Mouse (Mus musculus): ENCODE results near the gene Setd7. TPM values are rescaled to one million over a fixed set of nuclear protein-coding genes. Genes with fewer than 3 reads are reported as not detected.
A peak's percentile ranks its signal among the peaks of the same experiment; 100 is the strongest.

Setd7 gene
- total and polyA plus RNA-seq, 3 experiments, result 11.3 to 37.9 (median 15.3) TPM

DNA sequence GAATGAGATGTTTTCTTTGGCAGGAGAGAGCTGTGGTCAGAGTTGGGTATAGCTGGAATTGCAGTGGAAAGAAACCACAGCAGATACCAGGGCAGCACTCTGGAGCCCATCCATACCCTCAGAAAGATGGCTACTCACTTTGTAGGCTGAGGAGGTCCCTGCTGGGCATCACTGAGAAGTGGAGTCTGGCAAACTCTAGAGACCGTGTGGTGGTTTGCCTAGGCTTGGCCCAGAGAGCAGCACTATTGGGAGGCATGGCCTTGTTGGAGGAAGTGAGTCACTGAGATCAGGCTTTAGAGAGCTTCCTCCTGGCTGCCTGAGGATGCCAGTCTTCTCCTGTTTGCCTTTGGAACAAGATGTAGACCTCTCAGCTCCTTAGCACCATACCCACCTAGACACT lies 32.8 kb upstream of the Setd7 start:
- Histone ChIP-seq H3K79me2 (ENCODE audit: control insufficient read depth, insufficient read depth, low read length, poor library complexity) (no peaks in the 10 kb centered on the region), H3K9ac (ENCODE audit: control insufficient read depth, low read depth, low read length, poor library complexity, severe bottlenecking) (no peak overlapping the region), H3K4me3 (ENCODE audit: control insufficient read depth in 1 of 2, insufficient read depth in 1 of 2, low read depth in 2 of 2, low read length in 2 of 2) (no peak overlapping the region), H3K9me3 (replicated peaks; ENCODE audit: insufficient read depth, low read length) (no peaks in the 10 kb centered on the region), H3K27ac (ENCODE audit: control insufficient read depth, low read depth, low read length) (no peak overlapping the region), H3K27me3 (ENCODE audit: control insufficient read depth in 1 of 2, insufficient read depth in 2 of 2, low read length in 2 of 2) (peaks cover 0 to 5% of the 10 kb centered on the region in 2 experiments; a peak in 2 of 4 replicates), H3K36me3 (ENCODE audit: control insufficient read depth in 1 of 2, insufficient read depth in 2 of 2, low read length in 2 of 2) (no peaks in the 10 kb centered on the region), H3K4me1 (ENCODE audit: control insufficient read depth in 1 of 2, insufficient read depth in 2 of 2, low read length in 2 of 2) (no peaks in the 10 kb centered on the region)
- peak; percentile 40 for DNase-seq (ENCODE audit: low read depth, low spot score)
- TF ChIP-seq ETS1 (IDR thresholded peaks at IDR 0.05; ENCODE audit: low read depth, low read length) (no peak), SMC3 (IDR thresholded peaks at IDR 0.05; ENCODE audit: low read depth, low read length) (no peak), ZC3H11A (IDR thresholded peaks at IDR 0.05; ENCODE audit: low read depth, low read length) (no peak), MAZ (IDR thresholded peaks at IDR 0.05; ENCODE audit: low read depth, low read length) (no peak), CHD1 (IDR thresholded peaks at IDR 0.05; ENCODE audit: low read depth, low read length) (no peak), MYB (IDR thresholded peaks at IDR 0.05; ENCODE audit: low read depth, low read length) (no peak), GABPA (IDR thresholded peaks at IDR 0.05; ENCODE audit: low read depth, low read length) (no peak), MXI1 (IDR thresholded peaks at IDR 0.05; ENCODE audit: low read depth, low read length) (no peak), POLR2A (IDR thresholded peaks at IDR 0.05; ENCODE audit: control insufficient read depth in 1 of 2, insufficient read depth in 1 of 2, low read depth in 1 of 2, low read length in 2 of 2, poor library complexity in 1 of 2) (no peak), MEF2A (IDR thresholded peaks at IDR 0.05; ENCODE audit: extremely low read depth, insufficient replicate concordance, low read depth, low read length, poor library complexity, severe bottlenecking) (no peak), CHD2 (IDR thresholded peaks at IDR 0.05; ENCODE audit: low read length) (no peak)

DNA sequence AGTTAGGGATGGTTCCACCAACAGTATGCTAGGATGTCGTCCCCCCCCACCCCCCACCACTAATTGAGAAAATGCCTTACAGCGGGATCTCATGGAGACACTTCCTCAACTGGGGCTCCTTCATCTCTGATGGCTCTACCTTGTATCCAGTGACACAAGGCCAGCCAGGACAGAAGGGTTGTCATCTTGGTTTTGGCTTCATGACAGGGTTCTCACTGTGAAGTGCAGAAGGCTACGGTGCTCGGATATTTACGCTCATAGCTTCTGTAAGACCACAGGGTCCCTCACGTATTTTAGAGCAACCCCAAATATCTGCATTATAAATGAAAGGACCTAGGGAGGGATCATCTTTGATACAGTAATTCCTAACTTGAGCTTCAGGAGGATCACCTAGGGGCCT lies 30.9 kb upstream of the Setd7 start:
- Histone ChIP-seq H3K79me2 (ENCODE audit: control insufficient read depth, insufficient read depth, low read length, poor library complexity) (no peaks in the 10 kb centered on the region), H3K36me3 (ENCODE audit: control insufficient read depth in 1 of 2, insufficient read depth in 2 of 2, low read length in 2 of 2) (no peaks in the 10 kb centered on the region), H3K27ac (ENCODE audit: control insufficient read depth, low read depth, low read length) (no peak overlapping the region), H3K9me3 (replicated peaks; ENCODE audit: insufficient read depth, low read length) (no peaks in the 10 kb centered on the region), H3K4me3 (ENCODE audit: control insufficient read depth in 1 of 2, insufficient read depth in 1 of 2, low read depth in 2 of 2, low read length in 2 of 2) (no peak overlapping the region), H3K4me1 (ENCODE audit: control insufficient read depth in 1 of 2, insufficient read depth in 2 of 2, low read length in 2 of 2) (no peaks in the 10 kb centered on the region), H3K9ac (ENCODE audit: control insufficient read depth, low read depth, low read length, poor library complexity, severe bottlenecking) (no peak overlapping the region), H3K27me3 (ENCODE audit: control insufficient read depth in 1 of 2, insufficient read depth in 2 of 2, low read length in 2 of 2) (no peaks in the 10 kb centered on the region)
- no peak for TF ChIP-seq POLR2AphosphoS5 (IDR thresholded peaks at IDR 0.05; ENCODE audit: borderline replicate concordance, low read depth, low read length)
- no peak for TF ChIP-seq MAX (IDR thresholded peaks at IDR 0.05; ENCODE audit: low read length)
- TF ChIP-seq ZNF384 (IDR thresholded peaks at IDR 0.05; ENCODE audit: low read depth, low read length), result no peak
- TF ChIP-seq MAFK (IDR thresholded peaks at IDR 0.05; ENCODE audit: borderline replicate concordance, low read depth, low read length), result no peak
- no peak for TF ChIP-seq ZC3H11A (IDR thresholded peaks at IDR 0.05; ENCODE audit: low read depth, low read length)
- TF ChIP-seq ZMIZ1 (IDR thresholded peaks at IDR 0.05; ENCODE audit: low read depth, low read length), result no peak
- no peak for TF ChIP-seq ELF1 (IDR thresholded peaks at IDR 0.05; ENCODE audit: low read depth, low read length)
- TF ChIP-seq CTCF (IDR thresholded peaks at IDR 0.05 in 2 of 3, conservative IDR thresholded peaks at IDR 0.05 in 1 of 3; ENCODE audit: control insufficient read depth in 1 of 3, insufficient read depth in 1 of 3, low read depth in 2 of 3, low read length in 3 of 3, poor library complexity in 1 of 3, severe bottlenecking in 1 of 3), result no peak
- no peak for TF ChIP-seq CHD2 (IDR thresholded peaks at IDR 0.05; ENCODE audit: low read length)
- no peak for TF ChIP-seq JUND (IDR thresholded peaks at IDR 0.05; ENCODE audit: low read depth, low read length)
- TF ChIP-seq USF1 (IDR thresholded peaks at IDR 0.05; ENCODE audit: low read depth, low read length), result no peak
- no peak for TF ChIP-seq GATA1 (IDR thresholded peaks at IDR 0.05; ENCODE audit: low read depth, low read length)
- no peak for DNase-seq (ENCODE audit: low read depth, low spot score)
